Mouse (Mus musculus) spleen, postnatal 14 days (tissue): ENCODE data around the gene Csrp1.

Experiments used
- DNase-seq, 2 experiments: peaks; one replicate each; pipeline ENCODE4 v3.0.0; 2021 to 2022; ENCODE audit warnings: low spot score in 2 of 2

Csrp1 gene

GRCm38 (mm10) chr1:135719983-135720382 lies at the start of gene Csrp1:
Csrp1 (plus strand) TSS chr1:135720061.
- no peak for DNase-seq

- peak; percentile 25 to 41 for DNase-seq
These were observed 49.3 kb upstream of the Csrp1 start for GRCm38 (mm10) chr1:135670397-135671130.

- DNase-seq: no peak
These were observed 48.5 kb upstream of the Csrp1 start for GRCm38 (mm10) chr1:135671406-135671805.

GRCm38 (mm10) chr1:135671956-135672355 lies 47.9 kb upstream of the Csrp1 start:
- no peak for DNase-seq

GRCm38 (mm10) chr1:135672374-135672773 lies 47.5 kb upstream of the Csrp1 start:
- no peak for DNase-seq

GRCm38 (mm10) chr1:135673423-135673822 lies 46.4 kb upstream of the Csrp1 start:
- no peak for DNase-seq

GRCm38 (mm10) chr1:135675449-135676129 lies 44.3 kb upstream of the Csrp1 start:
- no peak for DNase-seq

- DNase-seq: no peak
These were observed 43.6 kb upstream of the Csrp1 start for GRCm38 (mm10) chr1:135676247-135676646.

- no peak for DNase-seq
These were observed 42.8 kb upstream of the Csrp1 start for GRCm38 (mm10) chr1:135676938-135677682.

- DNase-seq: no peak
These were observed 41.7 kb upstream of the Csrp1 start for GRCm38 (mm10) chr1:135678145-135678544.

- DNase-seq: no peak
These were observed 39.1 kb upstream of the Csrp1 start for GRCm38 (mm10) chr1:135680716-135681115.

- no peak for DNase-seq
These were observed 38.7 kb upstream of the Csrp1 start for GRCm38 (mm10) chr1:135681122-135681521.

- no peak for DNase-seq
These were observed 35.0 kb upstream of the Csrp1 start for GRCm38 (mm10) chr1:135684895-135685294.

GRCm38 (mm10) chr1:135685316-135685715 lies 34.5 kb upstream of the Csrp1 start:
- DNase-seq: no peak

GRCm38 (mm10) chr1:135686792-135687510 lies 32.9 kb upstream of the Csrp1 start:
- no peak for DNase-seq

GRCm38 (mm10) chr1:135687771-135688492 lies 31.9 kb upstream of the Csrp1 start:
- DNase-seq: peak in 1 of 2 experiments; percentile 23

GRCm38 (mm10) chr1:135688686-135689085 lies 31.2 kb upstream of the Csrp1 start:
- no peak for DNase-seq

- no peak for DNase-seq
These were observed 29.0 kb upstream of the Csrp1 start for GRCm38 (mm10) chr1:135690784-135691416.

- DNase-seq: no peak
These were observed 28.4 kb upstream of the Csrp1 start for GRCm38 (mm10) chr1:135691417-135691815.

- DNase-seq: no peak
These were observed 25.7 kb upstream of the Csrp1 start for GRCm38 (mm10) chr1:135694181-135694580.

GRCm38 (mm10) chr1:135697462-135697861 lies 22.4 kb upstream of the Csrp1 start:
- DNase-seq: no peak
